Mouse (Mus musculus) liver, embryonic 14.5 days (tissue): ENCODE measurements at regions not wholly inside any gene's neighbourhood (a gene's known extent, or its start where the extent isn't known, plus 50 kb on each side); places are given as distances from the start of the nearest gene placed in this dataset.
A peak's percentile ranks its signal among the peaks of the same experiment; 100 is the strongest.
"Not testable (repeated sequence)": the region's sequence is repeated elsewhere in the genome, so short reads cannot be mapped to it uniquely, and the experiment has no call there.

Source experiments
- ATAC-seq: fragments of 200-750 bp; cut with Nextera tagmentation; 2 replicates; pipeline ENCODE4 v1.8.0; 2017; ENCODE audit warnings: moderate number of reproducible peaks, mild to moderate bottlenecking, moderate library complexity; ENCODE audit not compliant: insufficient read depth
- DNase-seq, 3 experiments: peaks; one replicate each; pipeline ENCODE4 v3.0.0-alpha.2; 2012 to 2013; ENCODE audit warnings: low read depth in 3 of 3, low spot score in 3 of 3
- H3K27ac ChIP-seq: fragments of 300-500 bp; sonication (generic); 2 replicates; pipeline ENCODE4 v1.5.1; 2014; ENCODE audit warnings: moderate library complexity, mild to moderate bottlenecking, control low read depth, inconsistent platforms
- H3K27me3 ChIP-seq: fragments of 300-500 bp; sonication (generic); 2 replicates; pipeline ENCODE4 v1.6.1; 2014; ENCODE audit warnings: mild to moderate bottlenecking, low read length, moderate library complexity; ENCODE audit not compliant: control insufficient read depth, insufficient read depth
- H3K36me3 ChIP-seq: fragments of 300-500 bp; sonication (generic); replicated peaks from 2 replicates; pipeline ENCODE4 v1.6.1; 2014; ENCODE audit warnings: low read depth; ENCODE audit not compliant: control insufficient read depth, insufficient read depth
- H3K4me1 ChIP-seq, 2 experiments: fragments of 200-500 bp in 1 of 2; fragments of 300-500 bp in 1 of 2; sonication (generic) in 1 of 2; replicated peaks; 2 replicates each; pipeline ENCODE4 v1.6.1; 2012 to 2014; ENCODE audit warnings: antibody characterized with exemption in 1 of 2, inconsistent platforms in 1 of 2, low read length in 1 of 2; ENCODE audit not compliant: control insufficient read depth in 2 of 2, insufficient read depth in 2 of 2
- H3K4me2 ChIP-seq: fragments of 300-500 bp; sonication (generic); 2 replicates; pipeline ENCODE4 v1.6.1; 2014; ENCODE audit warnings: low read depth, mild to moderate bottlenecking, control low read depth, moderate library complexity
- H3K4me3 ChIP-seq, 2 experiments: fragments of 200-500 bp in 1 of 2; fragments of 300-500 bp in 1 of 2; sonication (generic) in 1 of 2; 2 replicates each; pipeline ENCODE4 v1.5.1; 2012 to 2014; ENCODE audit warnings: low read depth in 2 of 2, low read length in 2 of 2, mild to moderate bottlenecking in 2 of 2, control low read depth in 1 of 2, inconsistent platforms in 1 of 2, moderate library complexity in 1 of 2; ENCODE audit not compliant: insufficient read depth in 1 of 2
- H3K9ac ChIP-seq: fragments of 300-500 bp; sonication (generic); replicated peaks from 2 replicates; pipeline ENCODE4 v1.6.1; 2014; ENCODE audit warnings: mild to moderate bottlenecking, control low read depth, moderate library complexity
- H3K9me3 ChIP-seq: fragments of 300-500 bp; sonication (generic); 2 replicates; pipeline ENCODE4 v1.6.1; 2016; ENCODE audit warnings: low read length, mixed read lengths; ENCODE audit not compliant: control insufficient read depth
- CTCF ChIP-seq: IDR thresholded peaks from 2 replicates; pipeline ENCODE4 v1.5.1; 2016; ENCODE audit warnings: antibody characterized with exemption, low read depth, control low read depth
- EP300 ChIP-seq: IDR thresholded peaks from 2 replicates; pipeline ENCODE4 v1.6.1; 2016; ENCODE audit warnings: antibody characterized with exemption, low read depth
- WGBS: fragments of 180-500 bp; shearing (Covaris S2); extraction: QIAGEN DNeasy Blood & Tissue Kit; methylation state at CpG from one replicate; pipeline ENCODE4 v1.1.7; 2014; ENCODE audit not compliant: insufficient replicate concordance; 5-methylcytosine and 5-hydroxymethylcytosine counted together

DNA sequence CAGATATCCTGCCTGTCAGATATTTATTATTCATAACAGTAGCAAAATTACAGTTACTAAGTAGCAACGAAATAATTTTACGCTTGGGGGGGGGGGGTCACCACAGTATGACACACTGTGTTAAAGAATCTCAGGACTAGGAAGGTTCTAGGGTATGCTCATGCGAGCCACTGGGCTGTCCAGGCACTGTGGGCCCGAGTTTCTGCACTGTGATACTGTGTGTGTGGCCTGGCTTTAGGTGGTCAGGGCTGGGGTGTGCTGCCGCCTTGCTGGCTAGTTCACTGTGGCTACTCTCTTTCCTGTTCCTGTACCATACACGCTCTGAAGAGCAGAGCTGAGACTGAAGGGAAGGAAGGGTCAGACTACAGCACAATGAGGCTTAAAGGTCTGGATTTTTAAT lies 116.3 kb downstream of the Pmp22 start:
- H3K9me3 ChIP-seq, result no peaks in the 10 kb centered on the region
- 52% methylated on average over 6 of the region's 6 CpGs for WGBS
- no peaks in the 10 kb centered on the region for H3K36me3 ChIP-seq

DNA sequence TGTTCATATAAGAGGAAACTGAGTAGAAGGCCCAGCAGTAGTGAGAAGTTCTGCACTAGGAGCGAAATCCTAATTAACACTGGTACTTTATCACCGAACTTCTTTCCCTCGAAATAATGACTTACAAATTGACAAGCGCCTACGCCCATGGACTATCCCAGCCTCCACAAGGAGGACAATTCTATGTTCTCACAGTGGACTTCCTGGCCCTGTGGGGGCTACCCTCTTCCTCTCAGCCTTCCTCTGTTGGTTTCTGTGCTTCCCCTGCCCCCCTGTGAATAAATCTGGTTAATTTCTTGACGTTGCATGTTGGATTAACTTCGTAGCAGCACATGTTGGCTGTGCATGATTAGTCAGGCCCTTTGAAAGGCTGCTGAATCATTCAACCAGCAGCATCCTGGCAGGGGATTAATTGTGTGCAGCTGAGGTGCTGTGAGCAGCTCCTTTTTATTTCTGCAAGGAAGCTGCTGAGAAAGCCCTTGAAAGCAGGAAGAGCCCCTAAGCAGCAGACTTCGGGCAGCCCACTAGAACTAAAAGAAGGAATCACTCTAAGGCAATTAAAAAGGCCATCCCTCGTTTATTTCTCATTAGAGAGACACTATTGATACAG lies 117.4 kb downstream of the Pmp22 start:
- no peak for TF ChIP-seq EP300
- no peak for TF ChIP-seq CTCF
- Histone ChIP-seq H3K36me3 (no peaks in the 10 kb centered on the region), H3K9me3 (no peaks in the 10 kb centered on the region), H3K9ac (no peak overlapping the region), H3K27me3 (no peaks in the 10 kb centered on the region), H3K4me2 (no peak overlapping the region), H3K27ac (no peak overlapping the region), H3K4me1 (no peaks in the 10 kb centered on the region), H3K4me3 (no peak overlapping the region)
- no peak for DNase-seq
- 34% methylated on average over 9 of the region's 9 CpGs for WGBS
- no peak for ATAC-seq

More for the DNA sequence above, 116.3 kb downstream of the Pmp22 start:
- H3K4me1 ChIP-seq, result no peaks in the 10 kb centered on the region
- ATAC-seq (no peak), DNase-seq (no peak)
- TF ChIP-seq EP300 (no peak), CTCF (no peak)
- H3K9ac ChIP-seq, result no peak overlapping the region
- no peak overlapping the region for H3K4me3 ChIP-seq
- H3K27ac ChIP-seq, result no peak overlapping the region
- H3K27me3 ChIP-seq, result no peaks in the 10 kb centered on the region
- H3K4me2 ChIP-seq, result no peak overlapping the region

DNA sequence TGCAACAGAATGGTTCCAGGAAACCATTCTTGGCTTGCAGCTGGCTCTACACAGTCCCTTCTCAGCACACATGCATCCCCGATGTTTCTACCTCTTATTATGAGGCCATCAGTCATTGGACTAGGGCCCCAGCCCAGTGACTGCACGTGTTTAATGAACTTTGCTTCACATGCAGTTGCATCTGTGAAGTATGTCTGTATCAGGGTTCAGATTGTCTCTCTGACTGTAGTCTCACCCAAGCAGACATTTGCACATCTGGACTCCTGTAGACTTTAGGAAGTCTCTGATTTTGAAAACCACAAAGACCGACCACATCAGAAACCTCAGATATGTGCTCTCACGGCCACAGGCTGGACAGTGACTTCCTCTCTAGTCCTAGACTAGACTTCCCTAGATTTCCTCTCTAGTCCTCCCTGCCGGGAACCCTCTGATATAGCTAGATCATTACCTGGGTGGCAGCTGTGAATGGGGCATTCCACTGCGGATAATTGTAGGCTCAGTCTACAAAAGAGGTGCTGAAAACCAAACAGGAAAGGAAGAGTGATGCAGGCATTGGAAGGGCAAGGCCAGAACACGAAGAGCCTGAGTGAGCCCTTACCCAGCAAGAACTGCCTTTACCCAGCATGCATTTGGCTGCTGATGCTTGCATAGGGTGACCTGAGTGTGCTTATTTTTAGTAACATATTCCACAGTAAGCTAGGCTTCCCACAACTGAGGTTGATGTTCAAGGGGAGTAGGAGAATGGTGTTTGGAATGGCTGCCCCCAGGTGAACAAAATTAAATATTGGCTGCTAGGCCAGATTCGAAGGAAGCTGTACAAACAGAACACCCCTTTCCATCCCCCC lies 123.5 kb downstream of the Pmp22 start:
- Histone ChIP-seq H3K4me3 (no peak overlapping the region), H3K4me2 (no peak overlapping the region), H3K4me1 (no peaks in the 10 kb centered on the region), H3K36me3 (no peaks in the 10 kb centered on the region), H3K27me3 (no peaks in the 10 kb centered on the region), H3K9ac (no peak overlapping the region), H3K9me3 (no peaks in the 10 kb centered on the region), H3K27ac (no peak overlapping the region)
- TF ChIP-seq EP300 (no peak), CTCF (no peak)
- DNase-seq (no peak), ATAC-seq (no peak)
- 24% methylated on average over 8 of the region's 8 CpGs for WGBS

DNA sequence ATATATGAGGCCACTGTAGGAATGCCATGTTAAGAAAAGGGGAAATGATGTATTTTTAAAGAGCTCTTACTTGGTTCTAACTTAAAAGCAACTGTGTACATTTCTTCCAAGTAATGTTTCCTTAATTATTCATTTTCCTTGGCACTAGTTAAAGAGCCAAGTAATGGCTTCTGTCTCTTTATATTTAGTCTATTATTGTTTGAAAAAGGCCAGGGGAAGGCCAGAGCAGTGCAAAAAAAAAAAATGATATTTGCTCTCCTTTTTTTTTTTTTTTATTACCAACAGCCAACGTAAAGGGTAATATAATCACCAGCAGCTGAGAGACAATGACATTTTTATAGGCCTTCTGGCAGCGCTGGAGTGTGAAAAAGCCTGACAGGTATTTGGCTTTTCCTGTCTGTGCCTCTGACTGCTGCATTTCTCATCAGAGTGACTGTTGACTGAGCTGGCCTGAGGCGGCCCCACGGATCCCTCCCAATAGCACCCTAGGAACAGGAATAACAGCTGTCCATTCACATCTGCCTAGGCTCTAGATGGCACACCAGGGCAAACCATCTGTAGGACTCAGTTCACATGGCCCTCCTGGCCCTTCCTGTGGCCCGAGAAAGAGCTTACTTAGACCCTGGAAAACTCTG lies 124.3 kb downstream of the Pmp22 start:
- Histone ChIP-seq H3K9ac (no peak overlapping the region), H3K9me3 (no peaks in the 10 kb centered on the region), H3K4me1 (no peaks in the 10 kb centered on the region), H3K4me2 (no peak overlapping the region), H3K36me3 (no peaks in the 10 kb centered on the region), H3K27ac (no peak overlapping the region), H3K27me3 (no peaks in the 10 kb centered on the region), H3K4me3 (no peak overlapping the region)
- DNase-seq (no peak), ATAC-seq (no peak)
- 17% methylated on average over 5 of the region's 5 CpGs for WGBS
- no peak for TF ChIP-seq EP300
- no peak for TF ChIP-seq CTCF

- no peaks in the 10 kb centered on the region for H3K4me1 ChIP-seq
- H3K9me3 ChIP-seq, result no peaks in the 10 kb centered on the region
- no peak overlapping the region for H3K9ac ChIP-seq
- no peak overlapping the region for H3K27ac ChIP-seq
- TF ChIP-seq EP300 (no peak), CTCF (peak; percentile 61)
- H3K27me3 ChIP-seq, result no peaks in the 10 kb centered on the region
- 23% methylated on average over 9 of the region's 9 CpGs for WGBS
- H3K4me2 ChIP-seq, result peak overlapping the region; percentile 33
- no peak overlapping the region for H3K4me3 ChIP-seq
- DNase-seq (no peak), ATAC-seq (no peak)
- H3K36me3 ChIP-seq, result no peaks in the 10 kb centered on the region
Measured at GRCm38 (mm10) chr11:63264432-63265061, 135.8 kb downstream of the Pmp22 start.

- not testable (repeated sequence) for H3K36me3 ChIP-seq, H3K4me3 ChIP-seq, H3K9ac ChIP-seq, H3K4me1 ChIP-seq, H3K4me2 ChIP-seq, DNase-seq, H3K27me3 ChIP-seq, H3K27ac ChIP-seq, H3K9me3 ChIP-seq, ATAC-seq
- 43% methylated on average over 2 of the region's 2 CpGs for WGBS
Measured at GRCm38 (mm10) chr11:63266290-63266689, 137.5 kb downstream of the Pmp22 start.
